ENCODE assay signal across 8 mouse cellular contexts in genomic region chr16:55838129-55838509, GRCm38 (mm10). TPM values are rescaled to one million over a fixed set of nuclear protein-coding genes. Genes with fewer than 3 reads are reported as not detected.
A peak's percentile ranks its signal among the peaks of the same experiment; 100 is the strongest.
DNase-seq lines count a peak whose midpoint lies in the region; ATAC-seq lines count a peak whose summit lies in the region.

No protein-coding gene starts in this region.

- peaks cover 10% of the 10 kb centered on the region; the same call in 1 of the 2 replicates for H3K4me1 ChIP-seq in kidney, embryonic 15.5 days
- H3K4me1 ChIP-seq in hindbrain, embryonic 13.5 days (replicated peaks) = peaks cover 5% of the 10 kb centered on the region
- H3K4me1 ChIP-seq in midbrain, embryonic 13.5 days (replicated peaks) = peaks cover 3% of the 10 kb centered on the region; the same call in 1 of the 2 replicates

- peak overlapping the region; percentile 91 for H3K27ac ChIP-seq in kidney, embryonic 15.5 days
- peak overlapping the region; percentile 70 for H3K27ac ChIP-seq in hindbrain, embryonic 13.5 days
- peak overlapping the region; percentile 61; the same call in 1 of the 2 replicates for H3K27ac ChIP-seq in midbrain, embryonic 13.5 days

- 13% methylated on average over 3 of the region's 3 CpGs for WGBS in kidney, embryonic 15.5 days
- WGBS in hindbrain, embryonic 13.5 days = 11% methylated on average over 3 of the region's 3 CpGs
- WGBS in midbrain, embryonic 13.5 days = 8% methylated on average over 3 of the region's 3 CpGs

- peak overlapping the region; percentile 71 for H3K9ac ChIP-seq in kidney, embryonic 15.5 days
- H3K9ac ChIP-seq in hindbrain, embryonic 13.5 days = peak overlapping the region; percentile 77
- peak overlapping the region; percentile 74 for H3K9ac ChIP-seq in midbrain, embryonic 13.5 days (replicated peaks)

- no peaks in the 10 kb centered on the region for H3K27me3 ChIP-seq in kidney, embryonic 15.5 days
- no peaks in the 10 kb centered on the region for H3K27me3 ChIP-seq in hindbrain, embryonic 13.5 days
- no peaks in the 10 kb centered on the region for H3K27me3 ChIP-seq in midbrain, embryonic 13.5 days

- 0 out of 2 replicates have a peak, but pooled peaks cover 8% of the 10 kb centered on the region for H3K36me3 ChIP-seq in kidney, embryonic 15.5 days
- no peaks in the 10 kb centered on the region for H3K36me3 ChIP-seq in hindbrain, embryonic 13.5 days
- no peaks in the 10 kb centered on the region for H3K36me3 ChIP-seq in midbrain, embryonic 13.5 days

- no peak for ATAC-seq in kidney, embryonic 15.5 days (replicated peaks; ENCODE audit: low FRiP score)
- no peak for ATAC-seq in hindbrain, embryonic 13.5 days (ENCODE audit: low FRiP score)
- no peak for ATAC-seq in midbrain, embryonic 13.5 days
- ATAC-seq in monocyte, adult 5-6 weeks (replicated peaks; ENCODE audit: insufficient number of reproducible peaks, low FRiP score, low TSS enrichment, poor library complexity, severe bottlenecking) = no peak

- peak overlapping the region; percentile 60 for H3K4me2 ChIP-seq in kidney, embryonic 15.5 days
- peak overlapping the region; percentile 69 for H3K4me2 ChIP-seq in hindbrain, embryonic 13.5 days
- peak overlapping the region; percentile 69 for H3K4me2 ChIP-seq in midbrain, embryonic 13.5 days (replicated peaks)

- no peak for DNase-seq in kidney, adult 18-20 months
- DNase-seq in c-Kit-negative CD71-positive TER-119-positive erythroid progenitor cells, embryonic 14.5 days (ENCODE audit: low read depth, low spot score) = peak; percentile 6
- no peak for DNase-seq in cerebellum, postnatal 10 days
- DNase-seq in urinary bladder, postnatal 25 days (ENCODE audit: low spot score) = no peak

- H3K4me3 ChIP-seq in kidney, embryonic 15.5 days (replicated peaks) = peak overlapping the region; percentile 59
- peak overlapping the region; percentile 62 for H3K4me3 ChIP-seq in hindbrain, embryonic 13.5 days
- peak overlapping the region; percentile 61 for H3K4me3 ChIP-seq in midbrain, embryonic 13.5 days (replicated peaks)

- H3K9me3 ChIP-seq in kidney, embryonic 15.5 days (replicated peaks) = no peaks in the 10 kb centered on the region
- no peaks in the 10 kb centered on the region for H3K9me3 ChIP-seq in hindbrain, embryonic 13.5 days
- no peaks in the 10 kb centered on the region for H3K9me3 ChIP-seq in midbrain, embryonic 13.5 days

RNA-seq across cellular contexts. Expression of gene Nfkbiz, which starts 0.6 kb away (rescaled TPM):
- 3.8 and 4.3 TPM in 2 replicates for polyA plus RNA-seq in kidney, embryonic 15.5 days (2015; fragmentation: Nextera tagmentation; extraction: Ambion mirVana)
- polyA plus RNA-seq in hindbrain, embryonic 13.5 days (2015; fragmentation: Nextera tagmentation; extraction: Ambion mirVana) = 1.6 and 3.1 TPM in 2 replicates
- polyA plus RNA-seq in midbrain, embryonic 13.5 days (2015; fragmentation: Nextera tagmentation; extraction: Ambion mirVana) = 0.89 and 0.98 TPM in 2 replicates
- 280 to 361 TPM (median 306 TPM) in 3 replicates for total RNA-seq in monocyte, adult 5-6 weeks (2017)

RNA-seq across cellular contexts. Expression of gene Nxpe3, which starts 57.0 kb away (rescaled TPM):
- polyA plus RNA-seq in kidney, embryonic 15.5 days (2015; fragmentation: Nextera tagmentation; extraction: Ambion mirVana) = 1.6 and 1.9 TPM in 2 replicates
- polyA plus RNA-seq in hindbrain, embryonic 13.5 days (2015; fragmentation: Nextera tagmentation; extraction: Ambion mirVana) = 1.1 and 1.2 TPM in 2 replicates
- 1.1 and 1.5 TPM in 2 replicates for polyA plus RNA-seq in midbrain, embryonic 13.5 days (2015; fragmentation: Nextera tagmentation; extraction: Ambion mirVana)
- total RNA-seq in monocyte, adult 5-6 weeks (2017) = 1.8 to 3.4 TPM (median 2.6 TPM) in 3 replicates
